Mouse (Mus musculus) heart, postnatal 0 days (tissue): Measurements from ENCODE around the gene Pcgf1.

Experiments used
- CTCF ChIP-seq: IDR thresholded peaks from 2 replicates; pipeline ENCODE4 v1.5.1; 2016; ENCODE audit warnings: antibody characterized with exemption, control low read depth, low read depth
- EP300 ChIP-seq: IDR thresholded peaks from 2 replicates; pipeline ENCODE4 v1.6.1; 2016; ENCODE audit warnings: antibody characterized with exemption, low read depth

DNA sequence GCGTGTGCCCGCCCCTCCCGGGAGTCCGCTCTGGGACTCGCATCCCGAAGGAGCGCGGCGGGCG, 7.6 kb upstream of the Pcgf1 start, which contains the start of gene Tlx2:
- TF ChIP-seq EP300 (no peak), CTCF (no peak)
